Mouse (Mus musculus): ENCODE measurements around the gene Eef2k.

DNA sequence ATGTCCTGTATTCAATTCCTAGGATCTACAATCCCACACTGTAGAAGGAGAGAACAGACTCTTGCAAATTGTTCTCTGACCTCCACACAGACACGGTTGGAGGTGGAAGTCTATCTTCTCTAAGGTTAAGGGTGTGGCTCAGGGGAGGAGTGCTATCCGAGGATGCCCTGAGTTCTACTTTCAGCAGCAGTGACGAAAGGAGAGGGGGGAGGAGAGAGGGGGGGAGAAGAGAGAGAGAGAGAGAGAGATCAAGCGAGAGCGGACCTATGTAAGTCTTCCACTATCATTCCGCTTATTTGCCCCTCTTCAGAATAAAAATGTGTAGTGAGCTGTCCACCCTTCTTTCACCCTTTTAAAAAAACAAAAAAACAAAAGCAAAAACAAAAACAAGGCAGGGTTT lies 8.2 kb upstream of the Eef2k start:
- TF ChIP-seq CTCF (IDR thresholded peaks at IDR 0.05; ENCODE audit: low read depth) (no peak), EP300 (IDR thresholded peaks at IDR 0.05; ENCODE audit: low read depth) (no peak)
